Mouse (Mus musculus) embryonic fibroblast, embryonic 13.5 days (primary cell): Measurements from ENCODE around the gene Vsir.

ENCODE experiments used
- CTCF ChIP-seq: IDR thresholded peaks from 2 replicates; pipeline ENCODE4 v1.5.1; 2011; ENCODE audit warnings: mild to moderate bottlenecking, control low read depth, low read length, moderate library complexity, borderline replicate concordance; ENCODE audit not compliant: insufficient read depth
- POLR2A ChIP-seq: IDR thresholded peaks from 2 replicates; pipeline ENCODE4 v1.6.1; 2011; ENCODE audit warnings: low read depth, mild to moderate bottlenecking, control low read depth, low read length, moderate library complexity

DNA sequence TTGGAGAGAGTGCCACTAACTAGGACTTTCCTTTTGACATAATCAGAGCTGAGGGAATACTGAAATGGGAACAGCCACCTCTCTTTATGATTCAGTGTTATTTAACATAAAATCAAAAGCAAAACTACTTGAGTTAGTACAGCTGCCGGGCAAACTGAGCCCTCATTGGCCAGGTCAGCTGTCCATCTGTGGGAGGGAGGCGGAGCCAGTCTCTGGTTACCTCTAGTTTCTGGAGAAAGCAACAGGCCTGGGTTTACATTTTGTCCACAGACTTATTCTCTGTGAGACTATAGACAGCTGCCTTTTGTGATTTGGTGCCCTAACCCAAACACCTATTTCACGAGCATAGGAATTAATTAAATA is 4.1 kb downstream of the Vsir start:
- TF ChIP-seq CTCF (no peak), POLR2A (peak; percentile 22; the same call in 1 of the 2 replicates)
